Mouse (Mus musculus) embryonic fibroblast, embryonic 13.5 days (primary cell): Measurements from ENCODE around the gene Gad2.

Source experiments
- CTCF ChIP-seq: IDR thresholded peaks from 2 replicates; pipeline ENCODE4 v1.5.1; 2011; ENCODE audit warnings: mild to moderate bottlenecking, control low read depth, low read length, moderate library complexity, borderline replicate concordance; ENCODE audit not compliant: insufficient read depth
- POLR2A ChIP-seq: IDR thresholded peaks from 2 replicates; pipeline ENCODE4 v1.6.1; 2011; ENCODE audit warnings: low read depth, mild to moderate bottlenecking, control low read depth, low read length, moderate library complexity

GRCm38 (mm10) chr2:22704780-22705727, 83.0 kb downstream of the Gad2 start:
- no peak for TF ChIP-seq CTCF
- no peak for TF ChIP-seq POLR2A
